Mouse (Mus musculus) stomach, postnatal 0 days (tissue): ENCODE measurements around the gene Hoxa13.

Experiments used
- CTCF ChIP-seq: IDR thresholded peaks from 2 replicates; pipeline ENCODE4 v1.5.1; 2016; ENCODE audit warnings: antibody characterized with exemption, low read depth, mild to moderate bottlenecking, moderate library complexity
- EP300 ChIP-seq: optimal IDR thresholded peaks from 2 replicates; pipeline ENCODE3; 2016; ENCODE audit warnings: antibody characterized with exemption

DNA sequence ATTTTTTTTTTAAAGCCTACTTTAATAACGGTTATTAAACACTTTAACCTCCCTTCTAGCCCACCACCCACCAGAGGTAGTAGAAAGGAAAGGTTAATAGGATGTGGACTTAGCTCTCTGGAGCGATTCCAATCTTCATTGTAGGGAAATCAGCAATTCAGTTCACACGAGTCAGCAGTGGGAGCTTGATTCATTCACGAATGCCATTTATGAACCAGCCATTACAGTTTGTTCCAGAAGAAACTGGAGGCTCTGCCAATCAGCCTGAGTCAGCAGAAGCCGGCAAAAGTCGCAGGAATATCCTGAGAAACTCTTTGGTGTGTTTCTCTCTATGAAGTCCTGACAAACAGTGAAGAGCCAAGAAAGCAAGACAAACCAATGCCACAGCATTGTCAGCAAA is 33.9 kb upstream of the Hoxa13 start:
- no peak for TF ChIP-seq CTCF
- no peak for TF ChIP-seq EP300
